Mouse (Mus musculus) E14TG2a.4 (cell line): ENCODE results near the gene Eva1a.

Experiments used
- CTCF ChIP-seq: conservative IDR thresholded peaks from 2 replicates; pipeline ENCODE4 v1.5.1; 2014; ENCODE audit warnings: low read length
- NANOG ChIP-seq: IDR thresholded peaks from 2 replicates; pipeline ENCODE4 v1.6.1; 2014; ENCODE audit warnings: borderline replicate concordance, low read length, mixed read lengths
- POU5F1 ChIP-seq: IDR thresholded peaks from 2 replicates; pipeline ENCODE4 v1.6.1; 2014; ENCODE audit warnings: low read length, borderline replicate concordance

DNA sequence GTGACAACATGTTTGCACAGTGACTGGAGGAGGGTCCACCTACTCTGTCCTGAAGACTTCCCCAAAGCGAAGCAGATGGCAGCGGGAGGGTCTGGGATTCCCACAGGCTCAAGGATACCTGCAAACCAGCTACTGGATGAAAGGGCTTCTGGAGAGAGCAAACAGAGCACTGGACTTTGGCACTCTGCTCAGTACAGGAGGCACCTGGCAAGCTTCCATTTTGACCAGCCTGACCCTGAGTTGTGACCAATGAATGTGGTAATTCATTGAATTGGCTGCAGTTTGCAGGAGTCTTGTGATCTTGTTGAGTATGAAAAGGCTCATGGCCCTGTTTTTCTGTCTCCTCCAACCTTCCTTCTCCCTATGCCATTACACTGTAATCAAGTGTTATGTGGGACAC, 32.2 kb downstream of the Eva1a start:
- TF ChIP-seq NANOG, result no peak
- no peak for TF ChIP-seq CTCF
- no peak for TF ChIP-seq POU5F1
